Mouse (Mus musculus): ENCODE measurements around the gene Nsdhl.

DNA sequence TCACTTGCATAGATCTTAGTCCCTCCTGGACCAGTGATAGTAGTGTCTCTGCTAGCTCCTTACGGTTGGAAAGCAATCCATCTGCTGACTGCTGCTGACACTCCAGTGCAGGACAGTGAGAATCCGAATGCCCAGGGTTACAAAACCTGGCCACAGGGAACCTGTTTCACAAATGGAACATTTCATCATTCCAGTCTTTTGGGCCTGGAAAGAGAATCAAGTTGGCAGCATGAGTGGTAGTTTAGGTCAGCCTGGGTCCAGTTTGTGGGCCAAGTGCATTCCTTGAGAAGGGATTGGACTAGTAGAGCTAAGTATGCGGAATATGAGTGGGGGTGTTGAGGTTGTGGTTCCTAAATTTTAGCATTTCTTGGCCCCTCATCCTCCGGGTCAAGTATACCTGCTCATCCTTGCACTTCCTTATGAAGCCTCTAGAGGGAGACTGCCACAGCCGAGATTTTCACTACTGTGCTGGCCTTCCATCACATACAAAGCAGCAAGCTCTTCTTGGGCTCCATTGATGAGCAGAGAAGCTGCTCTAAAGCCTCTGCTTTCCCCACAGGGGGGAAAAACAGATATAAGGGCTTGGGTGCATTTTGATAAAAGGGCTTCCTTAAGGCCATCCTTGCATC, 74.0 kb downstream of the Nsdhl start:
- TF ChIP-seq UBTF (IDR thresholded peaks at IDR 0.05; ENCODE audit: borderline replicate concordance, insufficient read depth, low read depth, low read length) (no peak), EP300 (IDR thresholded peaks at IDR 0.05; ENCODE audit: low read depth in 1 of 2, low read length in 2 of 2) (no peak), TBP (IDR thresholded peaks at IDR 0.05; ENCODE audit: low read depth, low read length) (no peak), ETS1 (IDR thresholded peaks at IDR 0.05; ENCODE audit: low read depth, low read length) (no peak), CTCF (IDR thresholded peaks at IDR 0.05 in 2 of 3, conservative IDR thresholded peaks at IDR 0.05 in 1 of 3; ENCODE audit: control insufficient read depth in 1 of 3, insufficient read depth in 1 of 3, low read depth in 2 of 3, low read length in 3 of 3, poor library complexity in 1 of 3, severe bottlenecking in 1 of 3) (peak; percentile 39 to 55 (median 52)), MAFK (IDR thresholded peaks at IDR 0.05; ENCODE audit: borderline replicate concordance, low read depth, low read length) (no peak), ZMIZ1 (IDR thresholded peaks at IDR 0.05; ENCODE audit: low read depth, low read length) (no peak)

Data from MEL (cell line).